Mouse (Mus musculus): ENCODE measurements at regions not wholly inside any gene's neighbourhood (a gene's known extent, or its start where the extent isn't known, plus 50 kb on each side); places are given as distances from the start of the nearest gene placed in this dataset.
A peak's percentile ranks its signal among the peaks of the same experiment; 100 is the strongest.
"Not testable (repeated sequence)": the region's sequence is repeated elsewhere in the genome, so short reads cannot be mapped to it uniquely, and the experiment has no call there.

GRCm38 (mm10) chr17:66206074-66206473 lies 82.8 kb downstream of the Ddx11 start:
- DNase-seq (ENCODE audit: low spot score in 2 of 2) = no peak

- not testable (repeated sequence) for DNase-seq (ENCODE audit: low spot score in 2 of 2)
These were observed 84.6 kb downstream of the Ddx11 start for GRCm38 (mm10) chr17:66207653-66208497.

- not testable (repeated sequence) for DNase-seq (ENCODE audit: low spot score in 2 of 2)
These were observed 85.6 kb downstream of the Ddx11 start for GRCm38 (mm10) chr17:66208803-66209515.

GRCm38 (mm10) chr17:66211561-66211960 lies 88.2 kb downstream of the Ddx11 start:
- DNase-seq (ENCODE audit: low spot score in 2 of 2) = no peak

- DNase-seq (ENCODE audit: low spot score in 2 of 2) = no peak
These were observed 89.3 kb downstream of the Ddx11 start for GRCm38 (mm10) chr17:66212616-66213015.

- no peak for DNase-seq (ENCODE audit: low spot score in 2 of 2)
These were observed 95.0 kb downstream of the Ddx11 start for GRCm38 (mm10) chr17:66218321-66218720.

GRCm38 (mm10) chr17:66219669-66220435 lies 96.5 kb downstream of the Ddx11 start:
- DNase-seq (ENCODE audit: low spot score in 2 of 2) = no peak

GRCm38 (mm10) chr17:66221256-66221655 lies 97.9 kb downstream of the Ddx11 start:
- DNase-seq (ENCODE audit: low spot score in 2 of 2) = no peak

GRCm38 (mm10) chr17:66223711-66224110 lies 100.4 kb downstream of the Ddx11 start:
- DNase-seq (ENCODE audit: low spot score in 2 of 2) = no peak

- DNase-seq (ENCODE audit: low spot score in 2 of 2) = no peak
These were observed 100.9 kb downstream of the Ddx11 start for GRCm38 (mm10) chr17:66224241-66224640.

- DNase-seq (ENCODE audit: low spot score in 2 of 2) = no peak
These were observed 109.1 kb downstream of the Ddx11 start for GRCm38 (mm10) chr17:66232391-66232790.

GRCm38 (mm10) chr17:66232891-66233421 lies 109.6 kb downstream of the Ddx11 start:
- no peak for DNase-seq (ENCODE audit: low spot score in 2 of 2)

- no peak for DNase-seq (ENCODE audit: low spot score in 2 of 2)
These were observed 110.2 kb downstream of the Ddx11 start for GRCm38 (mm10) chr17:66233451-66233951.

GRCm38 (mm10) chr17:66234432-66234831 lies 111.1 kb downstream of the Ddx11 start:
- no peak for DNase-seq (ENCODE audit: low spot score in 2 of 2)

GRCm38 (mm10) chr17:66235096-66235805 lies 111.9 kb downstream of the Ddx11 start:
- peak; percentile 54 to 60 for DNase-seq (ENCODE audit: low spot score in 2 of 2)

GRCm38 (mm10) chr17:66235806-66236335 lies 112.6 kb downstream of the Ddx11 start:
- no peak for DNase-seq (ENCODE audit: low spot score in 2 of 2)

- no peak for DNase-seq (ENCODE audit: low spot score in 2 of 2)
These were observed 118.7 kb downstream of the Ddx11 start for GRCm38 (mm10) chr17:66241868-66242622.

GRCm38 (mm10) chr17:66244183-66244582 lies 120.9 kb downstream of the Ddx11 start:
- no peak for DNase-seq (ENCODE audit: low spot score in 2 of 2)

- no peak for DNase-seq (ENCODE audit: low spot score in 2 of 2)
These were observed 122.8 kb downstream of the Ddx11 start for GRCm38 (mm10) chr17:66246031-66246534.

Measured in gastrocnemius, adult 8-10 months (tissue).